Mouse (Mus musculus) CH12.LX (cell line): ENCODE results near the gene Pygm.

ENCODE experiments used
- ETS1 ChIP-seq: conservative IDR thresholded peaks from 2 replicates; pipeline ENCODE4 v1.6.1; 2012; ENCODE audit warnings: low read depth, mild to moderate bottlenecking, inconsistent platforms, low read length, improper control_type of control experiment, moderate library complexity
- MAX ChIP-seq: IDR thresholded peaks from 2 replicates; pipeline ENCODE4 v1.6.1; 2011; ENCODE audit warnings: low read length, improper control_type of control experiment
- USF1 ChIP-seq: IDR thresholded peaks from 2 replicates; pipeline ENCODE4 v1.6.1; 2014; ENCODE audit warnings: low read depth, mild to moderate bottlenecking, inconsistent platforms, low read length, improper control_type of control experiment

DNA sequence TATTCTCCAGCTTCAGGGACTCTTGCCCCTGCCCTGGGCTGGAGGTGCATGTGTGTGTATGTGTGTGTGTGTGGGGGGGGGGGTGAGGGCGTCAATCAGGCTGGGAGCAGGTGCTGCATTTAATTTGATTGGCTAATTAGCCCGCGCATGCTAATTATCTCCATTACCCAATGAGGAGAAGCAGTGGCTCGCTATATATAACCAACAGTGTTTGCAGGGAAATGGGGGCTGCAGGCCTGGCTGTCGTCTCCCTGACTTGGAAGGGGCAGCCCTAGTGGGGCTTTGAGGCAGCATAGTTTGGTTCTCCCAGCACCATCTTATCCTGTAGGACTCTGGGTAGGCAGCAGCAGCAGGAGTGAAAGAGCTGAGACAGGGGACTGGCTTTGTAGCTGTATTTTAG is 41.4 kb downstream of the Pygm start:
- TF ChIP-seq MAX (no peak), USF1 (no peak), ETS1 (no peak)
